Mouse (Mus musculus) kidney, adult 2 months (tissue): ENCODE data around the gene Tsga10.

Source experiments
- CTCF ChIP-seq: fragments of 200-500 bp; conservative IDR thresholded peaks from 2 replicates; pipeline ENCODE4 v1.5.1; 2011; ENCODE audit warnings: low read depth, mild to moderate bottlenecking, control low read depth, low read length, moderate library complexity, mixed read lengths; ENCODE audit not compliant: insufficient read depth, insufficient read length
- POLR2A ChIP-seq: fragments of 200-500 bp; IDR thresholded peaks from one replicate; pipeline ENCODE4 v1.6.1; 2011; ENCODE audit warnings: low read depth, low read length, control low read depth

DNA sequence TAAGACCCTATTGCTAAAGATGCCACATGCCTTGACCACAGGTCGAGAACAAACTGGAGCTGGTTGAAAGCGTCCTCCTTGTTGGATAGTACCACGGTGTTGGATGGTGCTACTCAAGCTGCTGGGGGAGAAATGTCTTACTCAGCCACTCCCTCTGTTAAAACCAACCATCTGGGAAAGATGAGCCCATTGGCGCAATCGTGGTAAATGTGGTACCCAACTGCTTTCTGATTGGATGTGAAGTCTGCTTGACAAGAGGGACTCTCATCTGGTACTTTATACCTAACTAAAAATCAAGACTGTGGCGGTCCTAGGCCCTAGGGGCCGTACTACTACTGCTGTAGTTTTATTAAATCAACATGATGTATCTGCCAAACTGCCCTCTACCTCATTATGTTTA, 23.0 kb upstream of the Tsga10 start:
- no peak for TF ChIP-seq CTCF
- no peak for TF ChIP-seq POLR2A
